Mouse (Mus musculus) liver, embryonic 14.5 days (tissue): ENCODE data around the gene Tinagl1.

ENCODE experiments used
- CTCF ChIP-seq: IDR thresholded peaks from 2 replicates; pipeline ENCODE4 v1.5.1; 2016; ENCODE audit warnings: antibody characterized with exemption, low read depth, control low read depth
- EP300 ChIP-seq: IDR thresholded peaks from 2 replicates; pipeline ENCODE4 v1.6.1; 2016; ENCODE audit warnings: antibody characterized with exemption, low read depth

- TF ChIP-seq CTCF (no peak), EP300 (no peak)
Observed at GRCm38 (mm10) chr4:130215392-130215791, 40.5 kb upstream of the Tinagl1 start.
